Mouse (Mus musculus) layer of hippocampus, adult 9-11 months (tissue): Measurements from ENCODE around the gene Aff3.

Experiments
- DNase-seq: peaks from one replicate; pipeline ENCODE4 v3.0.0; 2022

Aff3 gene

GRCm38 (mm10) chr1:38664777-38665176, at the start of gene Aff3:
Aff3 (minus strand) TSS chr1:38664955.
- no peak for DNase-seq

GRCm38 (mm10) chr1:38700646-38701045, 35.9 kb upstream of the Aff3 start:
- DNase-seq, result no peak

GRCm38 (mm10) chr1:38699244-38699643, 34.5 kb upstream of the Aff3 start:
- DNase-seq, result no peak

GRCm38 (mm10) chr1:38695812-38696681, 31.3 kb upstream of the Aff3 start:
- DNase-seq, result no peak

- no peak for DNase-seq
Measured at GRCm38 (mm10) chr1:38695089-38695811, 30.5 kb upstream of the Aff3 start.

GRCm38 (mm10) chr1:38694142-38694541, 29.4 kb upstream of the Aff3 start:
- no peak for DNase-seq

- no peak for DNase-seq
Measured at GRCm38 (mm10) chr1:38690471-38690870, 25.7 kb upstream of the Aff3 start.

- DNase-seq, result no peak
Measured at GRCm38 (mm10) chr1:38688216-38688615, 23.5 kb upstream of the Aff3 start.

- DNase-seq, result no peak
Measured at GRCm38 (mm10) chr1:38685706-38686105, 21.0 kb upstream of the Aff3 start.

- no peak for DNase-seq
Measured at GRCm38 (mm10) chr1:38683158-38683721, 18.5 kb upstream of the Aff3 start.

GRCm38 (mm10) chr1:38679890-38680289, 15.1 kb upstream of the Aff3 start:
- DNase-seq, result no peak

GRCm38 (mm10) chr1:38671756-38672155, 7.0 kb upstream of the Aff3 start:
- no peak for DNase-seq

GRCm38 (mm10) chr1:38671019-38671418, 6.3 kb upstream of the Aff3 start:
- DNase-seq, result no peak

GRCm38 (mm10) chr1:38668327-38668726, 3.6 kb upstream of the Aff3 start:
- no peak for DNase-seq

- DNase-seq, result no peak
Measured at GRCm38 (mm10) chr1:38667892-38668291, 3.1 kb upstream of the Aff3 start.

- DNase-seq, result no peak
Measured at GRCm38 (mm10) chr1:38666766-38667118, 2.0 kb upstream of the Aff3 start.

GRCm38 (mm10) chr1:38666111-38666765, 1.5 kb upstream of the Aff3 start:
- DNase-seq, result no peak

GRCm38 (mm10) chr1:38665611-38666010, 856 bp upstream of the Aff3 start:
- DNase-seq, result no peak

GRCm38 (mm10) chr1:38664261-38664660, 494 bp downstream of the Aff3 start:
- no peak for DNase-seq

- no peak for DNase-seq
Measured at GRCm38 (mm10) chr1:38662616-38663193, 2.0 kb downstream of the Aff3 start.

GRCm38 (mm10) chr1:38658933-38659553, 5.7 kb downstream of the Aff3 start:
- DNase-seq, result no peak

- DNase-seq, result no peak
Measured at GRCm38 (mm10) chr1:38658376-38658775, 6.4 kb downstream of the Aff3 start.

GRCm38 (mm10) chr1:38657606-38658005, 7.1 kb downstream of the Aff3 start:
- no peak for DNase-seq
